Mouse (Mus musculus) G1E (cell line): ENCODE results near the gene Mindy1.

ENCODE experiments used
- CTCF ChIP-seq: IDR thresholded peaks from 2 replicates; pipeline ENCODE4 v1.5.1; 2012; ENCODE audit warnings: low read depth, low read length, inconsistent platforms, mixed read lengths
- GATA1 ChIP-seq: IDR thresholded peaks from 2 replicates; pipeline ENCODE4 v1.6.1; 2012; ENCODE audit warnings: borderline replicate concordance, low read length, inconsistent platforms, mixed read lengths

DNA sequence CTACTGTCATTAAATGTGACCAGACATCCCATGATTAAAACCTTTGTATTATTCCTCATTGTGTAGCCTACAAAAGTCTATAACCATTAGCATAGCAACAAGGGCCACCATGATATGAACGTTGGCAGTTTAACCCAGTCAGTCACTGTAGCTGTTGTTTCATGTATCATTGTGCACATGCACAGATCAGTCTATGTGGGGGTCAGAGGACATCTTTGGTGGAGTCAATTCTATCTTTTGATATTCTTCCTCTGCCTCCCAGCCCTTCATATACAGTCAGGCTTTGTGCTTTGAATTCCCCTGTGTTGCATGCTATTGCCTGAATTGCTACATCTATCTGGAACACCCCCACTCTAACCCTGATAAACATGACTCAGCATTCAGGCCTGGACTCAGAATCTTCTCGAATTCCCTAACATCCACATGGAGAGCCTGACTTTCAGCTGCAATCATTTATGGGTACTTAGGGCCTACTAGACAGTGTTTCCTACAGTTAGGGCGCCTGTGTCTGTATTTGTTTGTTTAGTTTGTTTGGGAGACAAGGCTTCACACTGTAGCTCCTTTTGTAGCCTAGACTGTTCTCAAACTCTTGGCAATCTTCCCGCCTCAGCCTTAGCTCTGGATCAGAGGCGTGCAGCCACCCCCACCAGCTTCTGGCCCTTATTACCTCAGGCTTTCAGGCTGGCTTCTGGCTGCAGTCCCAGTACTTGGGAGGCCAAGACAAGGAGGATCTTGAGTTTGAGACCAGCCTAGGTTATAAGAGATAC, 34.5 kb upstream of the Mindy1 start:
- TF ChIP-seq GATA1 (no peak), CTCF (no peak)
